Mouse (Mus musculus): ENCODE measurements around the gene Elmo1.

DNA sequence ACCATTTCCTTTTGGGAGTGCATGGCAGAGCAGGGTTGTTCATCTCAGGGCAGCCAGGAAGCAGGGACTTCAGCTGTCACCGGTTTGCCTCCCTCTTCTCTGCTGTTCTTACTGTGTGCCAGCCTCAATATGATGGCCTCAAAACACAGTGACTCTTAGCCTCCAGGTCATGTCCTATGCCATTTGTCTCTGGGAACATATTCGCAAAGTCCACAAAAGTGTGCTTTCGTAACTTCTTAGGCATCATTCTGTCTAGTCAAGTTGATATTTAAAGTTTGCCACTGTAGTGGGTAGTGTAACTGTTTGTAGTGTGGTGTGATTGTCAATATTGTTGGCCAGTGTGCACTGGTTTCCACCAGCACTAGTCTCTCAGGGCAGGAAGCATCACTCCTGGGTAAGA, 40.3 kb downstream of the Elmo1 start:
- TF ChIP-seq TBP (IDR thresholded peaks at IDR 0.05; ENCODE audit: low read depth, low read length) (no peak), POLR2AphosphoS2 (IDR thresholded peaks at IDR 0.05; ENCODE audit: low read length) (no peak), POLR2A (IDR thresholded peaks at IDR 0.05; ENCODE audit: control insufficient read depth in 1 of 2, insufficient read depth in 1 of 2, low read depth in 1 of 2, low read length in 2 of 2, poor library complexity in 1 of 2) (no peak), MAX (IDR thresholded peaks at IDR 0.05; ENCODE audit: low read length) (no peak), CTCF (IDR thresholded peaks at IDR 0.05 in 2 of 3, conservative IDR thresholded peaks at IDR 0.05 in 1 of 3; ENCODE audit: control insufficient read depth in 1 of 3, insufficient read depth in 1 of 3, low read depth in 2 of 3, low read length in 3 of 3, poor library complexity in 1 of 3, severe bottlenecking in 1 of 3) (no peak), GATA1 (IDR thresholded peaks at IDR 0.05; ENCODE audit: low read depth, low read length) (no peak), MXI1 (IDR thresholded peaks at IDR 0.05; ENCODE audit: low read depth, low read length) (no peak), SIN3A (IDR thresholded peaks at IDR 0.05; ENCODE audit: low read length) (no peak), CHD1 (IDR thresholded peaks at IDR 0.05; ENCODE audit: low read depth, low read length) (no peak), HCFC1 (IDR thresholded peaks at IDR 0.05; ENCODE audit: low read depth, low read length) (no peak), USF1 (IDR thresholded peaks at IDR 0.05; ENCODE audit: low read depth, low read length) (no peak)
